Mouse (Mus musculus): ENCODE results near the gene Ano6. TPM values are rescaled to one million over a fixed set of nuclear protein-coding genes. Genes with fewer than 3 reads are reported as not detected.

Gene Ano6
- total and polyA plus RNA-seq, 3 experiments = 0.01 to 0.49 TPM; not detected in 1

DNA sequence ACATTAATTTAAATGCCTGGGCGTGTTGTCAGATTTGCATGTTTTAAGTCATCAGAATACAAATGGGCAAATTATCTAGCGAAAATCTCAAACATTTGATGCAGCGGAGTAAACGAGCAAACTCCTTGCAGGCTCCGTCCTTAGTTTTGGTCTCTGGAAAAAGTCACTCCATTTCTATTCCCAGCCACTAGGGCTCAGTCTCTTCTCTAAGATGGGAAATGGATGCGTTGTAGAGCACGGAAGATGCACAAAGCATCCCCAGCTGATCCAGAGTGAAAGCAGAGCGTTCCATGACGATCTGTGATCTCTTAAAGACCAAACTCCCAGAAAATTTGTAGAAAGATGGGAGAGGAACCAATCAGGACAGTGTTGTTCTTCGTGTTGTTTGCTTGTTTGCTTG is 230.9 kb downstream of the Ano6 start:
- H3K27me3 ChIP-seq (ENCODE audit: insufficient read depth, low read length) = no peaks in the 10 kb centered on the region
- H3K9me3 ChIP-seq (replicated peaks) = peaks cover 22% of the 10 kb centered on the region
- no peak for ATAC-seq (ENCODE audit: extremely low read depth, insufficient number of reproducible peaks, low FRiP score, poor library complexity, severe bottlenecking)
- TF ChIP-seq TAL1 (conservative IDR thresholded peaks at IDR 0.05; ENCODE audit: low read depth, low read length) = no peak
- no peak for TF ChIP-seq GATA2 (IDR thresholded peaks at IDR 0.05; ENCODE audit: borderline replicate concordance, low read depth, low read length)
- no peak for TF ChIP-seq GATA1 (IDR thresholded peaks at IDR 0.05; ENCODE audit: borderline replicate concordance, low read length)
- TF ChIP-seq POLR2AphosphoS5 (IDR thresholded peaks at IDR 0.05; ENCODE audit: insufficient replicate concordance, low read depth, low read length) = no peak
- no peaks in the 10 kb centered on the region for H3K4me1 ChIP-seq (ENCODE audit: insufficient read depth, low read depth, low read length)
- no peaks in the 10 kb centered on the region for H3K36me3 ChIP-seq (replicated peaks)
- no peak for DNase-seq (ENCODE audit: low spot score)
- no peak overlapping the region for H3K4me3 ChIP-seq (ENCODE audit: low read depth, low read length)

Other genes with a start within 250 kb of the Ano6 start
- gene Dbx2, start 134.9 kb upstream of the Ano6 start, total RNA-seq (2014; fragmentation: Nextera tagmentation) = 1.1 and 3.2 TPM in 2 replicates
- gene Dbx2, start 134.9 kb upstream of the Ano6 start, total RNA-seq (2017) = 0.06 and 0.16 TPM in 2 replicates
- 0.13 and 0.14 TPM in 2 replicates for gene Dbx2, start 134.9 kb upstream of the Ano6 start, polyA plus RNA-seq (2012)